ENCODE assay signal across 28 mouse cellular contexts in the genomic region with DNA sequence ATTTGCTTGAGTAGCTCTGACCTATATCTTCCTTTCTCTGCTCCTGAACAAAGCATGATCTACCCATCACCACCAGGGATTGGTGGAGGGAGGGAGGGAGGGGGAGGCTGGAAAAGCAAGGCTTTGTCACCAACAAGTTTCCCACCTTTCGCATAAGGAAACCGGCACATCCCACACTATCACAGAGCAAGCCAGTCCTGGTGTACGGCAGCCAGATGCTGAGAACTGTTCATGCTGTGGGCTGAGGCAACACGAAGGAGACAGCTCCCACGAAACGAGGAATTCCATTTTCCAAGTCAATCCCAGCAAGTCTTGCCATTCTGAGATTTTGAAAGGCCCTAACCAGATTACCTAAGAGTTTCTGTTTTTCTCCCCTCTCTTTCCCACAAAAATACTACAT. TPM values are rescaled to one million over a fixed set of nuclear protein-coding genes. Genes with fewer than 3 reads are reported as not detected.
DNase-seq lines count a peak whose midpoint lies in the region; ATAC-seq and TF ChIP-seq lines count a peak whose summit lies in the region.
"Had no signal": no experiment of that assay in that cellular context is flagged by ENCODE, and none has a peak within 500 bp of the region (broad histone marks: within the 10 kb centered on the region; RNA-seq: fewer than 3 reads in every experiment).

No protein-coding gene starts in this region.

- H3K27me3 ChIP-seq in hindbrain, embryonic 10.5 days (ENCODE audit: insufficient read depth, poor library complexity, severe bottlenecking), result peaks cover 4% of the 10 kb centered on the region; the same call in 1 of the 2 replicates
- no peaks in the 10 kb centered on the region; the same call in 1 of the 2 replicates for H3K27me3 ChIP-seq in midbrain, embryonic 13.5 days
- H3K27me3 ChIP-seq: CH12.LX; limb, embryonic 12.5 days had no signal

- H3K27ac ChIP-seq in layer of hippocampus, adult 2 months, result peak overlapping the region; percentile 92
- no peak overlapping the region for H3K27ac ChIP-seq in hindbrain, embryonic 10.5 days
- H3K27ac ChIP-seq in midbrain, embryonic 13.5 days, result no peak overlapping the region
- H3K27ac ChIP-seq: hindbrain, embryonic 13.5 days; limb, embryonic 12.5 days; liver, embryonic 15.5 days; midbrain, embryonic 10.5 days had no signal

- H3K4me2 ChIP-seq in midbrain, embryonic 13.5 days (replicated peaks), result no peak overlapping the region
- H3K4me2 ChIP-seq: heart, embryonic 11.5 days; hindbrain, embryonic 13.5 days; limb, embryonic 12.5 days; liver, embryonic 15.5 days; lung, embryonic 14.5 days had no signal

- H3K4me1 ChIP-seq in hindbrain, embryonic 10.5 days (replicated peaks), result peaks cover 10% of the 10 kb centered on the region; the same call in 1 of the 2 replicates
- H3K4me1 ChIP-seq in midbrain, embryonic 13.5 days (replicated peaks), result no peaks in the 10 kb centered on the region
- H3K4me1 ChIP-seq: liver, embryonic 15.5 days had no signal

- no peak for TF ChIP-seq CTCF in layer of hippocampus, adult 2 months (conservative IDR thresholded peaks at IDR 0.05)

- no peaks in the 10 kb centered on the region for H3K9me3 ChIP-seq in hindbrain, embryonic 10.5 days
- no peaks in the 10 kb centered on the region for H3K9me3 ChIP-seq in midbrain, embryonic 13.5 days
- H3K9me3 ChIP-seq: hindbrain, embryonic 13.5 days; limb, embryonic 12.5 days; liver, embryonic 15.5 days; midbrain, embryonic 10.5 days had no signal

- DNase-seq in frontal cortex, postnatal 14 days (ENCODE audit: low spot score in 2 of 2), result no peak
- DNase-seq in layer of hippocampus, adult 2 months (ENCODE audit: low spot score in 2 of 2), result no peak
- DNase-seq in layer of hippocampus, adult 9-10 months (ENCODE audit: low spot score), result no peak
- DNase-seq in right cerebral cortex, postnatal 25 days, result peak; percentile 51
- DNase-seq in right cerebral cortex, postnatal 10 days (ENCODE audit: low spot score in 2 of 2), result no peak
- no peak for DNase-seq in hindbrain, embryonic 10.5 days (ENCODE audit: low spot score)
- DNase-seq: adrenal gland, adult 2 months; adrenal gland, postnatal 36 days; cerebellum, adult 2 months; cerebellum, postnatal 14 days; heart, postnatal 36 days; kidney, adult 8-10 months; kidney, postnatal 14 days; lung, embryonic 14.5 days had no signal

- no peak overlapping the region for H3K4me3 ChIP-seq in layer of hippocampus, adult 2 months
- H3K4me3 ChIP-seq in hindbrain, embryonic 10.5 days, result no peak overlapping the region
- H3K4me3 ChIP-seq in midbrain, embryonic 13.5 days (replicated peaks), result no peak overlapping the region
- H3K4me3 ChIP-seq: erythroblast, embryonic 14.5 days; hindbrain, embryonic 13.5 days; limb, embryonic 12.5 days; liver, embryonic 15.5 days; midbrain, embryonic 10.5 days had no signal

- WGBS in hindbrain, embryonic 10.5 days, result 85% methylated on average over 6 of the region's 6 CpGs
- 88% methylated on average over 6 of the region's 6 CpGs for WGBS in midbrain, embryonic 13.5 days

- H3K9ac ChIP-seq in midbrain, embryonic 13.5 days (replicated peaks), result no peak overlapping the region
- H3K9ac ChIP-seq: hindbrain, embryonic 13.5 days; limb, embryonic 12.5 days; liver, embryonic 15.5 days; lung, embryonic 14.5 days had no signal

- ATAC-seq in frontal cortex, adult (ENCODE audit: low TSS enrichment), result peak; percentile 64
- ATAC-seq in midbrain, embryonic 13.5 days, result no peak
- ATAC-seq: activated CD4-positive, CD25-positive, alpha-beta regulatory T cell, adult 4 months; forebrain, embryonic 16.5 days; intestine, embryonic 16.5 days; midbrain, embryonic 16.5 days had no signal

- no peaks in the 10 kb centered on the region for H3K36me3 ChIP-seq in hindbrain, embryonic 10.5 days
- no peaks in the 10 kb centered on the region for H3K36me3 ChIP-seq in midbrain, embryonic 13.5 days
- H3K36me3 ChIP-seq: hindbrain, embryonic 13.5 days; limb, embryonic 12.5 days; liver, embryonic 15.5 days; midbrain, embryonic 10.5 days had no signal

RNA-seq across cellular contexts. Expression of a gene that starts 6.6 kb away (rescaled TPM):
- 10 to 100 TPM; 24.4 to 28.5 TPM for total RNA-seq in layer of hippocampus, adult 2 months (2021)
- 3.2 and 5.5 TPM in 2 replicates for polyA plus RNA-seq in hindbrain, embryonic 10.5 days (2016; fragmentation: Nextera tagmentation; extraction: Ambion mirVana)
- polyA plus RNA-seq in midbrain, embryonic 13.5 days (2015; fragmentation: Nextera tagmentation; extraction: Ambion mirVana), result 0.95 and 1.7 TPM in 2 replicates
- polyA plus RNA-seq: activated CD4-positive, CD25-positive, alpha-beta regulatory T cell, adult 4 months; C2C12; erythroblast, embryonic 14.5 days had no signal
